Mouse (Mus musculus) heart, embryonic 12.5 days (tissue): ENCODE data around the gene Ttyh2. TPM values are rescaled to one million over a fixed set of nuclear protein-coding genes. Genes with fewer than 3 reads are reported as not detected.

Experiments used
- ATAC-seq: fragments of 200-750 bp; cut with Nextera tagmentation; 2 replicates; pipeline ENCODE4 v1.8.0; 2017; ENCODE audit warnings: moderate TSS enrichment, moderate library complexity; ENCODE audit not compliant: insufficient number of reproducible peaks, low FRiP score
- H3K27ac ChIP-seq: fragments of 300-500 bp; sonication (generic); 2 replicates; pipeline ENCODE4 v1.5.1; 2016; ENCODE audit warnings: mild to moderate bottlenecking, moderate library complexity; ENCODE audit not compliant: poor library complexity, severe bottlenecking
- H3K27me3 ChIP-seq: fragments of 300-500 bp; sonication (generic); replicated peaks from 2 replicates; pipeline ENCODE4 v1.6.1; 2016; ENCODE audit warnings: mild to moderate bottlenecking, moderate library complexity
- H3K36me3 ChIP-seq: fragments of 300-500 bp; sonication (generic); 2 replicates; pipeline ENCODE4 v1.6.1; 2016; ENCODE audit warnings: mild to moderate bottlenecking, moderate library complexity
- H3K4me1 ChIP-seq: fragments of 300-500 bp; sonication (generic); replicated peaks from 2 replicates; pipeline ENCODE4 v1.6.1; 2016; ENCODE audit warnings: mild to moderate bottlenecking
- H3K4me2 ChIP-seq: fragments of 300-500 bp; sonication (generic); 2 replicates; pipeline ENCODE4 v1.6.1; 2016; ENCODE audit warnings: mild to moderate bottlenecking, moderate library complexity
- H3K4me3 ChIP-seq: fragments of 300-500 bp; sonication (generic); 2 replicates; pipeline ENCODE4 v1.5.1; 2016; ENCODE audit warnings: mild to moderate bottlenecking
- H3K9ac ChIP-seq: fragments of 300-500 bp; sonication (generic); 2 replicates; pipeline ENCODE4 v1.6.1; 2016; ENCODE audit warnings: mild to moderate bottlenecking, moderate library complexity
- H3K9me3 ChIP-seq: fragments of 300-500 bp; sonication (generic); replicated peaks from 2 replicates; pipeline ENCODE4 v1.6.1; 2016; ENCODE audit warnings: mild to moderate bottlenecking, moderate library complexity
- WGBS: fragments of 180-500 bp; shearing (Covaris S2); methylation state at CpG from one replicate; pipeline ENCODE4 v1.1.7; 2016; 5-methylcytosine and 5-hydroxymethylcytosine counted together
- polyA plus RNA-seq: library from polyadenylated mRNA; unstranded; fragments of >200 nt; fragmentation: Nextera tagmentation; extraction: Ambion mirVana; gene quantifications from 2 replicates; pipeline ENCODE4 v1.2.1, GENCODE M21; 2016

Gene Ttyh2
- polyA plus RNA-seq, 1 experiment from 2014 or later = 5.5 TPM

DNA sequence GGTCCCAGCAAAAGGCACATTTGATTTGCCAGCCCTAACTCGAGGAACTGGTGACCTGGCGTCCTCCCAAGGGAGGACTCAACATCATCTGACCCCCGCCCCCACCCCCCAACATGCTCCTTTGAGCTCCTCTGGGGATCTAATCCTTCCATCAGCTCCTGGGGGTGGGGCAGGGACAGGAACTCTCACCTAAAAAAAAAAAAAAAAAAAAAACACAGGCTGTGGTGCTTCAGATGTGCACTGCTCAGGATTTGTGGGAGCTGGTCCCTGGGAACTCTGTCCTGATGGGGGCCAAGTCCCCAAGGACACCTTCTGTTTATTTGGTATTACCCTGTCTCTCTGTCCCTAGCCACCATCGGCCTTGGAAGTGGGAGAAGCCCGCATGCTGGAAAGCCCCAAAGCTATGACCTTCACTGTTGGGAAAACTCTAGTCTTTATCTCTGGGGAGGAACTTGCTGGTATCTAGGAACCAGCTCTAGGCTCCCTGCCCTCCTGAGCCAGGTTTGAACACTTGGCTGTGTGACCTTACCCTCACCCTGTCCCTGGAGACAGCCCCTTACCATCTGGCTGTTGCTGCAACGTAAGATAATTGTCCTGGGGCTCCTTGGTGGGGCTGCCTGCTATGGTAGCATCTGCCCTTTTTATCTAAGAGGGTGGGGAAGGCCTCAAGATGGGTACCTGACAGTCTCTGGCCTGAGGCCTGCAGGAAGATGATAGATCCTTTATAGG, 16.4 kb downstream of the Ttyh2 start:
- Histone ChIP-seq H3K36me3 (peaks cover 2% of the 10 kb centered on the region; the same call in 1 of the 2 replicates), H3K9ac (no peak overlapping the region), H3K4me2 (no peak overlapping the region), H3K9me3 (no peaks in the 10 kb centered on the region), H3K4me3 (no peak overlapping the region), H3K4me1 (no peaks in the 10 kb centered on the region), H3K27me3 (no peaks in the 10 kb centered on the region), H3K27ac (no peak overlapping the region)
- WGBS = 41% methylated on average over 6 of the region's 6 CpGs
- ATAC-seq = no peak

DNA sequence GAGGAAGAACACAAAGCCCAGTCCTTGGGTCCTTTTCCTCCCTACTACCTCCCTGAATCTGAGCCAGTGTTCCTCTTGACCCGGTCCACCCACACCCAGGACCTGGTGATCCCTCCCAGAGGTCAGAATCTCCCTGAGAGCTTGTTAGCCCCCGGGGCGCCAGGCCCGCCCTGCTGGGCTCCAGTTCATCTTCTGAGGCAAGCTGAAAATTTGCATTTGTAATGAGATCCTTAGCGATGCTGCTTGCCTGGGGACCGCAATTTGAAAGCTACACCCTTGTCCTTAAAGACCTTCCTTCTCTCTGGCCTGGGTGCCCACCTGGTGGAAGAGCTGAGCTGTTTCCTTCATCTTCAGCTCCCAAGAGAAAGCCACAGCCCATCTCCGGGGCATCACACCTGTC, 17.4 kb downstream of the Ttyh2 start:
- Histone ChIP-seq H3K36me3 (peaks cover 5% of the 10 kb centered on the region; the same call in 1 of the 2 replicates), H3K4me3 (no peak overlapping the region), H3K4me2 (no peak overlapping the region), H3K9ac (no peak overlapping the region), H3K9me3 (no peaks in the 10 kb centered on the region), H3K4me1 (no peaks in the 10 kb centered on the region), H3K27ac (no peak overlapping the region), H3K27me3 (no peaks in the 10 kb centered on the region)
- WGBS = 60% methylated on average over 7 of the region's 7 CpGs
- ATAC-seq = no peak

DNA sequence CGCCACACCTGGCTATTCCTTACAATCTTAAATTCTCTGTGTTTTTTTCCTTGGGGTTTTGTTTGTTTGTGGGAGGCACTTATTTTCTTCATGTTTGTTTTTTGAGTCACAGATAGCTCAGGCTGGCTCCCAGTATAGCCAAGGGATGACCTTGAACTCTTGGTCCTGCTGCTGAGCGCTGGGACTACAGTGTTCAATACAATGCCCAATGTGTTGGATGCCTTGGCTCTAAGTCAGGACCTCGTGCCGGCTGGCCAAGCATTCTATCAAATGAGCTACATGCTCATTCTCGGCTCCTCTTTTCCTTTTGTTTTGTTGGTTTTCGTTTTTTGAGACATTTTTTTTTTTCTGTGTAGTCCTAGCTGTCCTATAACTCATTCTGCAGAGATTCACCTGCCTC, 18.2 kb downstream of the Ttyh2 start:
- Histone ChIP-seq H3K9ac (no peak overlapping the region), H3K9me3 (no peaks in the 10 kb centered on the region), H3K27ac (no peak overlapping the region), H3K4me2 (no peak overlapping the region), H3K4me3 (no peak overlapping the region), H3K27me3 (no peaks in the 10 kb centered on the region), H3K36me3 (peaks cover 5% of the 10 kb centered on the region; the same call in 1 of the 2 replicates), H3K4me1 (no peaks in the 10 kb centered on the region)
- no peak for ATAC-seq
- 82% methylated on average over 6 of the region's 6 CpGs for WGBS

DNA sequence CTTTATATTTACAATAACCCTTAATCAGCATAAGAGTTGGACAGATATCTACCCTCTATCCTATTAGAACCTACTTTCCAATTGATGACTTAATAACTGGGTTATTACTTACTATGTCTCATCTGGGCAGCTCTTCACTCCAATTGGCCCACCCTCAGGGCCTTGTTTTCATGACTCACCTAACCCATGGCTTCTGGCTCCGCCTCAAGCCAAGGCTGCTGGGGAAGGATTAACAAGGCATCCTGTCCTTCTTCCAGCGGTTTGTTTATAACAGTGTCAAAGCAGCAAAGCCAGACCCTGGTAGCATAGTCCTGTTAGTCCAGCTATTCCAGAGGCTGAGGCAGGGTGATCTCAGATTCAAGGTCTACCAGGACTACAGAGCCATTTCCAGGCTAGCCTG, 19.2 kb downstream of the Ttyh2 start:
- Histone ChIP-seq H3K36me3 (peaks cover 5% of the 10 kb centered on the region; the same call in 1 of the 2 replicates), H3K27ac (no peak overlapping the region), H3K9ac (no peak overlapping the region), H3K27me3 (no peaks in the 10 kb centered on the region), H3K4me1 (no peaks in the 10 kb centered on the region), H3K9me3 (no peaks in the 10 kb centered on the region), H3K4me3 (no peak overlapping the region), H3K4me2 (no peak overlapping the region)
- WGBS = 72% methylated on average over 2 of the region's 2 CpGs
- ATAC-seq = no peak

DNA sequence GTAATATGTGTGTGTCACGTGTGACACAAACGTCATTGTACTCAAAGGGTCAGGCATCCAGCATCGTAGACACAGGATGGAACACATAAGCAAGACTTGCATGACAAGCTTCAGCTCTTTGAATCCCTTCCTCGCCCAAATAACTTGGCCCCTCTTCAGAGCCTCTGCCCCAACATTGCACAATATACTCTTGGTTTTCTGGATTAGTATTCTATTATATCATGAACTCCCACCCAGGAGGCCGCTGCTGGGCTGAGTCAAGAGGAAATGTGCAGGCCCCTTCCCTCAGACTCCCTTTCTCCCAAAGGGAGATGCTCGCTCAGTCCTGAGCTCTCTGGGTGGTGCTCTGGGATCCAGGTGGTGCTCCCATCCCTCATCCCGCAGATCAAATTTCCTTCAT, 23.3 kb downstream of the Ttyh2 start:
- Histone ChIP-seq H3K36me3 (peaks cover 5% of the 10 kb centered on the region; the same call in 1 of the 2 replicates), H3K9ac (no peak overlapping the region), H3K4me2 (no peak overlapping the region), H3K4me1 (no peaks in the 10 kb centered on the region), H3K9me3 (no peaks in the 10 kb centered on the region), H3K4me3 (no peak overlapping the region), H3K27ac (no peak overlapping the region), H3K27me3 (no peaks in the 10 kb centered on the region)
- 86% methylated on average over 7 of the region's 7 CpGs for WGBS
- ATAC-seq = no peak

DNA sequence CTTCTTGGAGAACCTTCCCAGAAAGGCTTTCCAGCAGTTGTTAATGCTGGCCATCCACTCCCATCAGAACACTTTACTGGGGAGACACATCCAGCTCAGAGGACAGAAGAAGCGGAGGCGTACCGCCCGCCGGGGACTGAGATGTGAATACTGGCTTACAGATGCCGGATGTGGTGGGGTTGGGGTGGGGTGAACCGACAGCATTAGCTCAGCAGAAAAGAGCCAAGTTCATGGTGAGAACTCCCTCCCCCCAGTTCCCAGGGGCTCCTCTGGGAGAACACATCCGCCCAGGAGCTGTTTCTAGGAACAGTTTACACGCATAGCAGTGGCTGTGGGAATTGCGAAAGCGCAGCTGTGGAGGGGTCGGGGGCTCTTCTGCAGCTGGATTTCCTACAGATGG, 24.3 kb downstream of the Ttyh2 start:
- Histone ChIP-seq H3K27ac (no peak overlapping the region), H3K36me3 (peaks cover 5% of the 10 kb centered on the region; the same call in 1 of the 2 replicates), H3K4me2 (no peak overlapping the region), H3K4me3 (no peak overlapping the region), H3K27me3 (no peaks in the 10 kb centered on the region), H3K9me3 (no peaks in the 10 kb centered on the region), H3K9ac (no peak overlapping the region), H3K4me1 (peaks cover 9% of the 10 kb centered on the region)
- ATAC-seq = no peak
- WGBS = 78% methylated on average over 12 of the region's 12 CpGs

DNA sequence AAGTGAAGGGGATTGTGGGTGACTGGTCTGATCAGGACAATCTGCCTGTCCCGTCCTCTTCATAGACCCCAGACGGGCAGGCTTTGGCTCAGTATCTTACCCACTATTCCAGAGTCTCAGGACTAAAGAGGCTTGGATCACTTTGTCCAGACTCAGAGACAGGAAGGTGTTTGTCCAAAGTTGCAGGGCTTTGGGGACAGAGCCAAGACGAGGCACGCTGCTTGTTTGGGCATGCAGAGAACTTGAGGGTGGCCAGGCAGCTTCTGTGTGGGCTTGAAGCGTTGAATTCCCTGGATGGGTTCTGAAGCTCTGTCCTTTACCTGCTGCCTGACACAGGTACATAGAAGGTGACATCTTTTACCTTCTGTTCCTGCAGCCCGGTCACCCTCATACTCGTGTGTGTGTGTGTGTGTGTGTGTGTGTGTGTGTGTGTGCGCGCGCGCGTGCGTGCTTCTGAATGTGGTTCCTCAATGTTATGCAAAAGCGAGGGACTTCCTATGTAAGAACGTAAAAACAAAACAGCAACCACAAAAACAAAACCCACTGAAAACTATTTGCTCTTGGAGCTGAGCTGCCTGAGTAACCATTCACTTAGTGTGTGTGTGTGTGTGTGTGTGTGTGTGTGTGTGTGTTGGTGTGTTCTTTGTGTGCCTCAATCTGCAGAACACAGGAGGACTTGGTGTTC, 27.2 kb downstream of the Ttyh2 start:
- Histone ChIP-seq H3K27ac (no peak overlapping the region), H3K4me3 (no peak overlapping the region), H3K36me3 (no peaks in the 10 kb centered on the region), H3K9me3 (no peaks in the 10 kb centered on the region), H3K4me2 (no peak overlapping the region), H3K4me1 (peaks cover 10% of the 10 kb centered on the region), H3K9ac (no peak overlapping the region), H3K27me3 (no peaks in the 10 kb centered on the region)
- 85% methylated on average over 15 of the region's 15 CpGs for WGBS
- ATAC-seq = no peak

DNA sequence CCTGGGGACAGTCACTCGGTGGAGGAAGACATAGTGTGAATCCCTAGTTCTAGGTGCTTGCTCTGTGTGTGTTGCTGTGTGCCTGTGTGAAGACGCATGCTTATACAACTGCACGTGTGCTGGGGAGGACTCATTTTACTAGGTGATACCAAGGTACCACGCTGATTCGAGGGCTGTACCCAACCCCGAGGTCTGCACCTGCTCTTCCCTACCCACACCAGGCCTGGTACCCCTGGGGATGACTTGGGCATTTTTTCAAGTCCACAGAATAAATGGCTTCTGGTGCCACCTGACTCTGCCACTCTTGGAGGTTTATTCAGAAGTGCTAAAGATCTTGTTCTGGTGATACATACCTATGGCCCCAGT, 27.7 kb downstream of the Ttyh2 start:
- Histone ChIP-seq H3K4me3 (no peak overlapping the region), H3K4me2 (no peak overlapping the region), H3K9me3 (no peaks in the 10 kb centered on the region), H3K27ac (no peak overlapping the region), H3K36me3 (no peaks in the 10 kb centered on the region), H3K27me3 (no peaks in the 10 kb centered on the region), H3K9ac (no peak overlapping the region), H3K4me1 (peaks cover 10% of the 10 kb centered on the region)
- 81% methylated on average over 6 of the region's 6 CpGs for WGBS
- no peak for ATAC-seq

DNA sequence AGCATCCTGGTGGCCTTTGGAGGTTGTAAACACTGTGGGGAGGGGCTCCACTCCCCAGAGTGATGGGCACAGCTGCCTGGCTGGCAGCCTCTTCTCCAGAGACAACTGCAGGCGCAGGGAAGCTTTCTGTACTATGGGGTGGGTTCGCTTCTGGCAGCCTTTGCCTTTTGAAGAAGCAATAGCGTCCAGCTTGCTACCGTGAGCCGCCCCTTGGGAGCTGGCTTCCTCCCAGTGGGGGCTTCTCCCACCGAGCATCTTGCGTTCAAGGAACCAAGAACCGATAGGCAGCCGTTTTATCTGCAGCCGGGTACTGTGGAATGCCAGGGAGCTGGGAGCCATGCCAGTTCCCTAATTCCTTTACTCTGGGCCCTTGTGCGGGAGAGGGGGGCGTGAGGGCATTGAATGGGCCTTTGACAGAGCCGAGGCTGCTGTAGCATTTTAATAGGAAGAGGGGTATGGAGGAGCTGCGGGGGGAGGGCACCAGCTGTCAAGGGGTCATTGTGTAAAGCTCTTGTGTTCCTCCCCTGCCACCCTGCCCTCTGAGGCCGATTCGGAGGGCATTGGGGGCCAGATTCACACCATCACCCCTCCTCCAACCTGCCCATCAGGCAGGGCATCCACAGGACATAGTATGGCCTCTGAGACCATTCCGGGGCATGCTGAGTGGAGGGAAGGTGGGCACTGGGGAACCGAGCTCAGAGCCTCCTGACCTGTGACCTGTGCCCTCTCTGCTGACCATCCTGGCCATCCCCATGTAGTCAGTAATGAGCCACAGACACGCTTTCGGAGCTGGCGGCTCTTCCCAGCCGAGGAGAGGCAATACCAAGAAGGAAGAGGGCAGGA, 29.1 kb downstream of the Ttyh2 start:
- ATAC-seq = no peak
- Histone ChIP-seq H3K9ac (no peak overlapping the region), H3K4me1 (peaks cover 10% of the 10 kb centered on the region), H3K36me3 (no peaks in the 10 kb centered on the region), H3K27ac (no peak overlapping the region), H3K4me3 (no peak overlapping the region), H3K27me3 (no peaks in the 10 kb centered on the region), H3K4me2 (no peak overlapping the region), H3K9me3 (no peaks in the 10 kb centered on the region)
- 53% methylated on average over 22 of the region's 22 CpGs for WGBS

DNA sequence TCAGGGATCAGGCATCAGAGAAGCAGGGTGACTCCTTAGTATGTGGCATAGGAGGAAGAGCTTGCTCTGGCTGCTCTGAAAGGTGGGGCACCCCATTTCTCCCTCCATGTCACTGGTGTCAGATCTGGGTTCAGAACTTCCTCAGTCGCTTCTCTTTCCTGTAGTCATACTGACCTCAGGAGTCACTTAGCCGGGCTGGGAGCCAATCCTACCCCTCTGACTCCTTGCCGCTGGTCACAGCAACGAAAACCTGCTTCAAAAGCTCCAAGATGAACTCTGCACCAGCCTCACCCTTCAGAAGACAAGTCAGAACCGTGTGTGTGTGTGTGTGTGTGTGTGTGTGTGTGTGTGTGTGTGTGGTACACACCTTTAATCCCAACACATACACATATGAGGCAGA, 31.1 kb downstream of the Ttyh2 start:
- H3K27me3 ChIP-seq = no peaks in the 10 kb centered on the region
- no peaks in the 10 kb centered on the region for H3K36me3 ChIP-seq
- no peak overlapping the region for H3K4me3 ChIP-seq
- H3K4me1 ChIP-seq = peaks cover 10% of the 10 kb centered on the region
- WGBS = 77% methylated on average over 5 of the region's 5 CpGs
- no peaks in the 10 kb centered on the region for H3K9me3 ChIP-seq
- no peak for ATAC-seq
- H3K4me2 ChIP-seq = no peak overlapping the region
- no peak overlapping the region for H3K27ac ChIP-seq
- no peak overlapping the region for H3K9ac ChIP-seq

DNA sequence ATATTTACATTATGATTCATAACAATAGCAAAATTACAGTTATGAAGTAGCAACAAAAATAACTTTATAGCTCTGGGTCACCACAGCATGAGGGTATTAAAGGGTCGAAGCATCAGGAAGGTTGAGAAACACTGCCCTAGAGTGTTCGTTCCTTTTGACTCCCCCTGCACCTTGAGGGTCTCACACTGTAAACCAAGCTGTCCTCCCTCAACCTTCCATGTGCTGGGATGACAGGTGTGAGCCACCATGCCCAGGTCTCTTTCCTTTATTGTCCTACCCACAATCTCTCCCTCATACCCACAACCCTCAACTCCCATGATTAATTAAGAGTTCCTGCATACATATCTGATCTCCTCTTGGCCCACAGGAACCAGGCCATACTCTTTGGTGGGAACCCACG, 36.2 kb downstream of the Ttyh2 start:
- H3K4me2 ChIP-seq = no peak overlapping the region
- no peaks in the 10 kb centered on the region for H3K27me3 ChIP-seq
- no peaks in the 10 kb centered on the region for H3K36me3 ChIP-seq
- H3K9me3 ChIP-seq = no peaks in the 10 kb centered on the region
- WGBS = 88% methylated on average over 3 of the region's 3 CpGs
- H3K9ac ChIP-seq = no peak overlapping the region
- no peaks in the 10 kb centered on the region for H3K4me1 ChIP-seq
- no peak overlapping the region for H3K27ac ChIP-seq
- H3K4me3 ChIP-seq = no peak overlapping the region
- ATAC-seq = no peak
